Mouse (Mus musculus) megakaryocyte, embryonic 14.5 days (primary cell): ENCODE data around the gene Fbrs.

Experiments
- FLI1 ChIP-seq: IDR thresholded peaks from 2 replicates; pipeline ENCODE4 v1.6.1; 2012; ENCODE audit warnings: low read length, inconsistent platforms, mixed read lengths
- GATA1 ChIP-seq: IDR thresholded peaks from 3 replicates; pipeline ENCODE4 v1.6.1; 2012; ENCODE audit warnings: mixed read lengths, low read length, inconsistent platforms, borderline replicate concordance

GRCm38 (mm10) chr7:127494648-127495047, 15.6 kb downstream of the Fbrs start:
- TF ChIP-seq GATA1, result no peak
- TF ChIP-seq FLI1, result no peak
